Mouse (Mus musculus) activated CD4-positive, CD25-positive, alpha-beta regulatory T cell, adult 9 weeks (primary cell): ENCODE measurements around the gene Pef1. TPM values are rescaled to one million over a fixed set of nuclear protein-coding genes. Genes with fewer than 3 reads are reported as not detected.

Source experiments
- polyA plus RNA-seq: library from polyadenylated mRNA; unstranded; fragments of 100-300 nt; shearing (Covaris generic); gene quantifications from one replicate; pipeline ENCODE4 v1.2.1, GENCODE M21; 2017

The Pef1 gene
- polyA plus RNA-seq: 73.4 TPM

GRCm38 (mm10) chr4:130102111-130102651 is at the start of gene Pef1:
TSS of gene Pef1 (plus strand) at chr4:130102558.

GRCm38 (mm10) chr4:130139214-130139492 is 36.8 kb downstream of the Pef1 start, which contains the start of gene Hcrtr1:
TSS of gene Hcrtr1 (minus strand) at chr4:130139359.

DNA sequence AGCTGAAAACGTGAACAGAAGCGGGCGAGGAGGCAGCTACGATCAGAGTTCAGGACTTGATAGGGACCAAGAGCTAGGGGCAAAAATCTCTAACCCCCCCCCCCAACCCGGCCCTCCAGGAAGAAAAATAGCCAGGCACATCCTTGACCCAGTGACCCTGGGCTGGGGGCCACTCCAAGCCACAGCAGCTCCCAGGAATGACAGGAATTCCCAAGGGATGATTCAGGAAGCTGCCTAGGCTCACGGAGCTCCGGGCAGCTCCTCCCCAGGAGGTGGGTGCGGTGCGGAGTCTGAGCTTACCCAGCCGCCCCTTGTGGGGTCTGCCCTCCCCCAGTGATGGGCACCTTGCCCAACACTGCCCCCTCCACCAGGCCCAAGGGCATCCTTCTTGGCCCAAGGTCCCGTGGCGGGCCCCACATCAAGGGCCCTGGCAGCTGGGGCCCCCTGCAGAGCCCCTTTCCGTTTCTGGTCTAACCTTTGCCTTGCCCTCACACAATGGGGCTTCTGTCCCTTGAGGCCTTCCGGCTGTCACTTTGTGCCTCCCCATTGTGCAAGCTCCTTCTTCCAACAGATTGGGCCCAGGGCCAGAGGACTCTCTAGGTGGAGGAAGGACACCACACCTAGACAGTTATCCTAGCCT is 72.8 kb downstream of the Pef1 start, which contains the start of gene Tinagl1:
Tinagl1 (minus strand) TSS at position 51 of the 640 bp plus-strand sequence.

Other genes with a start within 250 kb of the Pef1 start
- gene Spocd1, start 173.3 kb upstream of the Pef1 start, polyA plus RNA-seq: not detected
- gene Adgrb2, start 117.7 kb upstream of the Pef1 start, polyA plus RNA-seq: not detected
- gene Col16a1, start 54.7 kb upstream of the Pef1 start, polyA plus RNA-seq: 3.6 TPM
- gene Hcrtr1, start 36.8 kb downstream of the Pef1 start, polyA plus RNA-seq: not detected
- gene Tinagl1, start 72.6 kb downstream of the Pef1 start, polyA plus RNA-seq: 0.51 TPM
- gene Gm853, start 119.8 kb downstream of the Pef1 start, polyA plus RNA-seq: not detected
- gene Serinc2, start 176.6 kb downstream of the Pef1 start, polyA plus RNA-seq: 0.57 TPM
- 0.34 TPM for gene Fabp3, start 206.0 kb downstream of the Pef1 start, polyA plus RNA-seq
- gene Gm10570, start 206.1 kb downstream of the Pef1 start, polyA plus RNA-seq: not detected